Mouse (Mus musculus) left cerebral cortex, postnatal 10 days (tissue): ENCODE measurements at regions not wholly inside any gene's neighbourhood (a gene's known extent, or its start where the extent isn't known, plus 50 kb on each side); places are given as distances from the start of the nearest gene placed in this dataset.
A peak's percentile ranks its signal among the peaks of the same experiment; 100 is the strongest.
"Not testable (repeated sequence)": the region's sequence is repeated elsewhere in the genome, so short reads cannot be mapped to it uniquely, and the experiment has no call there.

Source experiments
- DNase-seq, 2 experiments: peaks; one replicate each; pipeline ENCODE4 v3.0.0; 2021 to 2022; ENCODE audit warnings: low spot score in 2 of 2, mixed read lengths in 1 of 2; ENCODE audit errors: extremely low spot score in 1 of 2
- intact Hi-C: fragments of 180-260 bp; cut with DNase I; formaldehyde crosslinking; loops from one replicate; pipeline ENCODE4 v1.15.1; 2025

DNA sequence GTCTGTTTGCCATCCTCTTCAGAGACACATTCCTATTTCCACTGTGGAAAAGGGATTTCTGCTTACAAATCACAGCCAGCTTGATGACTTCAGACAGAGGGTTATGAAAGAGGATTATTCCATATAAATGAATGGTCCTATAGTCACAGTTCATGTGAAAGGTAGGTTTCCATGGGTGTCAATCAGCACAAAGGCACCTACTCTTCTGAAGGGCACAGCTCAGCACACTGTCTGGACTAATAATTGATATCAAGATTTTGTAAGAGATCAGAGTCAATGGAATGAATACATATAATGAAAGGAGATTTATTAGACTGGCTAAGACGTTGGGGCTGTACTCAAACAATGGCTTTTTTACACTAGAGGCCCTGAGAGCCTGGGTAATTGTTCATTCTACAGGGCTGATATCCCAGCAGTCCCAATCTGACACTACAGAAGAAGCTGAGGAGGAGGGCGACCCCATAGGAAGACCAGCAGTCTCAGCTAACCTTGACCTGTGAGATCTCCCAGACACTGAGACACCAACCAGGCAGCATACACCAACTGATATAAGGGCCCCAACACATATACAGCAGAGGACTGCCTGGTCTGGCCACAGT, 702.4 kb downstream of the Efna5 start:
- no peak for DNase-seq
- intact Hi-C loops: no loop called here

DNA sequence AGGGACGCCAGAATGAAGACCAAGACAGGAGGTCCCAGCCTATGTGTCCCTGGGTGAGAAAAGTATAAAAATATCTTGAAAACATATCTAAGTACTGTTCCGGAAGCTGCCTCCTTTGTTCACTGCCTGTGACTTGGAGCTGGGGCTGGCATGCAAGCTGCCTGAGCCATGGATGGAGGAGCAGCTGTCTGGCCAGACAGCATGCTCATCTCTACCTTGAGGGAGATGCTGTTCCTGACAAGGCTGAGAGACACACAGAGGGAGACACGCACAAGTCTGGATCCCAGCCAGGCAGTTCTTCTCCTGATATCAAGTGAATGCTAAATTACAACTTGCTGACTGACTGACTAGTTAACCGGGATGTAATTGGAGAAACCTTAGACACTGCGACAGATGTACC, 704.8 kb downstream of the Efna5 start:
- intact Hi-C loops: no loop called here
- DNase-seq: no peak

DNA sequence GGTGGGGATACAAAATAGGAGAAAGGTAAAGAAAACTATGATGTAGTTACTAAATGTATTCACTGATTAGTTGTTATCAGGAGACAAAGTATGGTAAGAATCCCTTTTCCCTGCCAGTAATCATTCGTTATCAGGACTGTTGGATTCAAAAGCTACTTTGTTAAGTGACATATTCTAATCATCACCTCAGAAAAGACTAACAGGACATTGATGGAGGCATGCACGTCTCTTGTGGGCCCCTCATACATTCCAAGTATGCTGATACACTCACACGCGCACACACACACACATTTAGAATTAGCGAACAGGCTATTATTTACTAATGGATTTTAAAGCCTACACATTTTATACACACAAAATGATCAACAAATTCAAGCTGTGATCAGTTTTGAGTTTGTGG, 708.8 kb downstream of the Efna5 start:
- intact Hi-C loops: no loop called here
- no peak for DNase-seq

DNA sequence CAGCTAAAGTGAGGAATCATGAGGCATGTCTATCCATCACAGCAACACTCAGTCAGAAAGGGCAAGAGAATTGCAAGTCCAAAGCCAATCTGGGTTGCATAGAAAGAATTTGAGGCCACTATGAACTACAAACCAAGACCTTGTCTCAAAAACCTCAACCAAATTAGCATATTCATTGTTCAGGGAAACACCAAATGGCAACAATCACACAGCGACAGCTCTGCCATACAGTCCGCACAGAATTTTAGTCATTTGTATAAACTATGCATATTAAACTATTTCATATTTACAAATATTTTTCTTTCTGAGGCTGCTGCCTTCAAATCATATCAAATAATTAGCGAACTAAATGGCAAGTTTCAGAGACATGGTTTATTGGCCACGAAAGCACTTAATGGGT, 709.6 kb downstream of the Efna5 start:
- DNase-seq: no peak
- intact Hi-C loops: no loop called here

DNA sequence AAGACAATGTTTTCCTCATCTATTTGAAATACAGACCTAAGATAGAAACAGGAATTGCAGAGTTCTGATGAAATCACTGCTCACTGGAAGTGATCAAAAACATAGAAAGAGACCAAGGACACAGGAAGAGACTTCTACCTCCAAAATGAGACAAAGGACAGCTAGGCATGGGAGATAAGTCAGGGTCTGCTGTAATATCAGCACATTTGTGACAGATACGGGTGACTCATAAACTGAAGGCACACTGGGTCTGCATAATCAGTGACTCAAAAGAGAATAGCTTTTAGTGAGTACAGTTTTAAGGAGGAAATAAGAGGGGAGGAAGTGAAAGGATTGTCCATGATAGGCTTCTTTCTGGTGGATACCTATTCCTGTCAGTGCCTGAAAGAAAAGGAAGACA, 719.7 kb downstream of the Efna5 start:
- no peak for DNase-seq
- intact Hi-C loops: no loop called here

DNA sequence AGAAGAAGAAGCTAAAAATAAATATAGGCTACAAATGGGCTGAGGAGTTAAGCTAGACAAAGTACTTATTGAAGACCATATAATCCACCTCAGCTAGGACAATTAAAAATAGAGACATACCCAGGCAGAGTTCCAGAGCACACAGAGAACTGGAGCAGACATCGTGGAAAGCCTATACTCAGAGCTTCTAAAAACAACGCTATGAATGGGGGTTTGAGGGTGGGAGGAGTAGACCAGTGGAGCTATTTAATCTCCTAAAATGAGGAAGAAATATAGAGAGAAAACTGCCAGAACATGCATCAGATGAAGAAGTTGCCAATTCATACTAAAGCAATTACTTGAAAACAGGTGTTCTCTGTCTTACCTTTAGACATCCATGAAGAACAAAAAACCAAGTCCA, 720.8 kb downstream of the Efna5 start:
- intact Hi-C loops: no loop called here
- peak in 1 of 2 experiments; percentile 3 for DNase-seq

DNA sequence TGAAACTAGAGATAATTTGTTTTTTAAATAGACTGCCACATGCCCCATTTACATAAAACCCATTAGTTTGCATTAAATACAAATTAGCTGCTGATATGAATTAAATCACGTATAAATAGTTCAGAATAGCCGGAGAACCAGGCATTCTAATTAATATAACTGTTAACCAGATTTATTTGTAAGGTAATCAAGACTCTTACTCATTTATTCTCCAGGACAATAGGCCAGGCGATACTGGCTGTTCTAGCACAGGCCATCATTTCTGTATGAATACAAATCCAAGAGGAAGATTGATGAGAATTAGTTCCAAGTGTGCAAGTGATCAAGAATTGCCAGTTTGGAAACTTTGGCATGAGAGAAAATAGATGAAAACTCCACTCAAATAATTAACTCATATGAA, 746.1 kb downstream of the Efna5 start:
- intact Hi-C loops: no loop called here
- DNase-seq: no peak

DNA sequence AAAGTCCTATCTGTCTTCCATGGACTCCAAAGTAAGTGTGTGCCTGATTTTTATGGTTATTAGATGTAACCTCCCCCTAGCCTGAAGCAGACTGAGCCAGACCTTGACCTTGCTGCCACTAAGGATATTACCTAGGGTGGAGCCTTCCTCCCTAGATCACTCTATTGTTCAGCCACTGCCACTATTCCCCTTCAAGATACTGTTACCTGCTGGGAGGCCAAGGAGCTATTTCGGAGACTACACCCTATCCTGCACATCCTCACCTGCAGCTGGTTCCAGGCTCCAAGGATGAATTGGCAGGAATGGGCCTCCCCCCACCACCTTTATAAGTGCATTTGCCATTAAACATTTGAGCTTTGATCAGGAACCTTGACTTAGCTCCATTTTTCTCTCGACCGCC, 769.4 kb downstream of the Efna5 start:
- DNase-seq, intact Hi-C loops: not testable (repeated sequence)

DNA sequence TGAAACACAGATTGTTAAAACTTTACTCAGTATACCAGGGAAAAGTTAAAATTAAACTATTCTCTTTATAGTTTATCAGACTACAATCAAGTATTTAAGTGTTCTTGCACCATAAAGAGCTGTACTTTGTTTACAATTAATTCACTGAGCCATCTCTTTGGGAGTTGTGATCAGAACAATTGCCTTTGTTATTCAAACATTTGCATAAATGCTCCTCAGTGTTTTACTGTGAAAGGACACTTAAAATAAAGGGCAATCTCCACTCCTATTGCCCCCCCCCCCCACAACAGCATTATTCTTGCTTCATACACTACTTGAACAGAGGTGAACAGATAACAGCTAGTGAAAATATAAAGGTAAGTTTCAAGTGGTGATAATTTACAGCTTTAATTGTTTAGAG, 772.1 kb downstream of the Efna5 start:
- intact Hi-C loops: no loop called here
- no peak for DNase-seq

DNA sequence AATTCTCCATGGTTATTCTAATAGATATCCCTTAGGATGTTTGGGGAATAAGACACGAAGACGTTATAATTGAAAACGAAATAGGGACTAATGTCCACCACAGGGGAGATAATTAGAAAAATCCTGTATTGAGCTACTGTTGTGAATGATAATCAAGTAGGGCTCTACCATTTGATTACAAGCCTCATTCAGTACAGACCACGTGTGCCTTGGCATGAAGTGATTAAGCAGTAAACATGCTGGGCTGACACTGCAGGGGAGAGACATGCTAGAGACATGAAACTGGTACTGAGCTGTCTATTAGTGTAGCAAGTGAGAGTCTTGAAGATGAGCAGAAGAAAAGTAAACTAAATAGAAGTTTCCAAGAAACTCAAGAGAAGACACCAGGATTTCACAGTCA, 797.8 kb downstream of the Efna5 start:
- intact Hi-C loops: no loop called here
- no peak for DNase-seq

DNA sequence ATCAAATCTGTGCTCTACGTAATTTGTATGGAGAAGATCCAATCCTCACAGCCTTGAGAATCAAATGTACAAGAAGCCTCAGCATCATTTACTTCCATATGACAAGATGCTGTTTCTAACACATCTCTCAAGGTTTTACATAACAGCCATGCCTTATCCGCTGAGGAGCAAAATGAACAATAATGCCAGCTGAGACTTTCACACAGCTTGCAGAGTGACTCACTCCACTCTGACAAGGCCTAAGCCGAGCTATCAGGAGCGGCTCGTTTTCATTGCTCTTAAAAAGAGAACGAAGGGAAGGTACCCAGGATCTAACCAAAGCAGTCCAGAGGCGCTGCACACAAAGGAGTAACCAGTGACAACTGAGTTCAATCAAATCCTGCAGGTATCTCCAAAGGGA, 803.5 kb downstream of the Efna5 start:
- peak in 1 of 2 experiments; percentile 1 for DNase-seq
- intact Hi-C loops: no loop called here

DNA sequence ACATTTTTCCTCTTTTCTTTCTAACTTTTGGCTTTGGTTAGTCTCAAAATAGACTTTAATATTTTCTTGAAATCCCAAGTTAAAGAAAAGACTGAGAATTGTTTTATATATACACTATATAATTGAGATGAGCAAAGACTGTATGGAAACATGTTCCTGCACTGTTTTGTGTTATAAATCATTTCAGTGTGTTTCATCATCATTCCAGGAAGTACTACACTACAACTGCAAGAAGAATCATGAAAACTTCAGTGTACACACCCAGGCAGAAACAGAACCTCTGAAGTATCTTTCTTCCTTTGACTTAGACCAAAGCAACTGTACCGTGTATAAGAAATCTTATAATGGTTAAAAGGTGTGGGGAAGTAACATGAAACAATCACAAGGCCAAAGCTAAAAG, 816.2 kb downstream of the Efna5 start:
- DNase-seq: no peak
- intact Hi-C loops: no loop called here

DNA sequence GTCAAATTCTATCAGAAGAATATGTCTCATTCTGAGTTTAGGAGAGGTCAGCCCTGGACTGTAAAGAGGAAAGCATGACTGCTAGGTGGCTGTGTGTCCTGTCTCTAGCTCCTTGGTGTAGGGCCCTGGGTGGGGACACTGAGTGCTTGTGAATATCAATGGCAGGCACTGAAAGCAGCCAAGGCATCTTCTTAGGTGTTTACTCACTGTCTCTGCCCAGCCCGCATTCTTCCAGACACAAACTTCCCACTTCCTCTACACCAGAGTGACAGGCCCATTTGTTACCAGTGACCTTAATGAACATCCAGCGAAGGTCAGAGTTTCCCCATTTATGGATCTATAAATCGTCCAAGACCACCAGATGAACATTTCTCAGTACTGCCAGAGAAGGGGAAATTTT, 823.1 kb downstream of the Efna5 start:
- DNase-seq: no peak
- intact Hi-C loops: no loop called here

DNA sequence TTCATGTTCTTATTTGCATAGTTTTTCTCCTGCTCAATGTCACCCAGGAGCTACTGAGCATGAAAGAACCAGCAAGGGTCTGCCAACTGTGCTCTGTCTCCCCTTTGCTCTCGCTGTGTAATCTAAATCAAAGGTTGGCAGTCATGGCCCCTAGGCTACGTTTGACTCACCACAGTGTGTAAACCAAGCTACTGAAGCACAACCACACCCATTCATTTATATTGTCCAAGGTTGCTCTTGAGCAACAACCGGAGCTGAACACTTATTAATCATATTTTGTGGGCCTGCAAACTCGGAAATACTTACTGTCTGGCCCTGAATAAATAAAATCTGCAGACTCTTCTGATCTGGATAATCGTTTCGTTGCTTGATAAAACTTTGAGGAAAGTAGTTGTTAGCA, 826.3 kb downstream of the Efna5 start:
- intact Hi-C loops: no loop called here

DNA sequence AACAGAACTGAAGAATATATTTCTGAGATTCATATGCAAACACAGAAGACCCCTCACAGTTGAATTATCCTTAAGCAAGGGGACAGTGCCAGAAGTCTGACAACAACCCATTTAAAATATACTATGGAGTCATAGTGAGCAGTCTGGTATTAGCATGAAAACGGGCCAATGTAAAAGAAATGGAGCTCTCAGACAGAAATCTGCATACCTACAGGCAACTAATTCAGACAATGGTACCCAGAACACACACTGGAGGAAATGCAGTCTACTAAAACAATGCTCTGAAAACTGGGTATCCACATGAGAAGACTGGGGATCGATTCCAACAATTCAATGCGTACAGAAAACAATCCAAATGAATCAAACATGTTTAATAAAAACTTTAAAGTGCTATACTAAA, 832.1 kb downstream of the Efna5 start:
- no peak for DNase-seq
- intact Hi-C loops: no loop called here

More for the DNA sequence above, 826.3 kb downstream of the Efna5 start:
- no peak for DNase-seq

DNA sequence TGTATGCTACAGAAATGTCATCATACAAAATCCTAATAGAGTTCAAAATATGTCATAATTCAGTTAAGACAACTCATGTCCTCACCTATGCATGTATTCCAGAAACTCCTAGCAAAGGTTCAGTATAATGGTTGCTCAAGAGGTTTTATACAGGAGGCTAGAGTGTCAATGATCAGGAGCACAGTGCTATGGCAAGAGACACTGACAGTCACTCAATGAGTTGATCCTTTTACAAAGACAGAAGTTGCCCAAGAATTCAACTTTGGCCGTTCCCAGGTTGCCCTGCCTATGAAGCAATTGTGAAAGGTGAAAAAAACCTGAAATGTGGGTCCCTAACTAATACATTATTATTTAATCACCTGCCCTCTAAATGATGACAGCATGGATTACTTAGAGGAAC, 850.5 kb downstream of the Efna5 start:
- intact Hi-C loops: no loop called here
- no peak for DNase-seq
